Mouse (Mus musculus) right cerebral cortex, postnatal 4 days (tissue): ENCODE data around the gene Slc38a1.

Source experiments
- DNase-seq: peaks from one replicate; pipeline ENCODE4 v3.0.0-alpha.2; 2022

The Slc38a1 gene

GRCm38 (mm10) chr15:96642436-96643405 is at the start of gene Slc38a1:
Gene Slc38a1, minus strand, starts transcription at chr15:96642913.
- peak; percentile 71 for DNase-seq

GRCm38 (mm10) chr15:96692401-96692800 is 49.7 kb upstream of the Slc38a1 start:
- DNase-seq: no peak

- DNase-seq: no peak
Measured at GRCm38 (mm10) chr15:96691381-96691780, 48.7 kb upstream of the Slc38a1 start.

GRCm38 (mm10) chr15:96690829-96691228 is 48.1 kb upstream of the Slc38a1 start:
- DNase-seq: no peak

- no peak for DNase-seq
Measured at GRCm38 (mm10) chr15:96689919-96690318, 47.2 kb upstream of the Slc38a1 start.

- DNase-seq: no peak
Measured at GRCm38 (mm10) chr15:96688784-96689318, 46.1 kb upstream of the Slc38a1 start.

- DNase-seq: no peak
Measured at GRCm38 (mm10) chr15:96688036-96688435, 45.3 kb upstream of the Slc38a1 start.

GRCm38 (mm10) chr15:96687366-96687765 is 44.7 kb upstream of the Slc38a1 start:
- DNase-seq: no peak

- DNase-seq: no peak
Measured at GRCm38 (mm10) chr15:96686201-96687159, 43.8 kb upstream of the Slc38a1 start.

- no peak for DNase-seq
Measured at GRCm38 (mm10) chr15:96685273-96685672, 42.6 kb upstream of the Slc38a1 start.

GRCm38 (mm10) chr15:96684132-96684830 is 41.6 kb upstream of the Slc38a1 start:
- DNase-seq: peak; percentile 65

GRCm38 (mm10) chr15:96678871-96679773 is 36.4 kb upstream of the Slc38a1 start:
- no peak for DNase-seq

GRCm38 (mm10) chr15:96676518-96676917 is 33.8 kb upstream of the Slc38a1 start:
- DNase-seq: no peak

- DNase-seq: no peak
Measured at GRCm38 (mm10) chr15:96675744-96676143, 33.0 kb upstream of the Slc38a1 start.

- no peak for DNase-seq
Measured at GRCm38 (mm10) chr15:96675055-96675454, 32.3 kb upstream of the Slc38a1 start.

- no peak for DNase-seq
Measured at GRCm38 (mm10) chr15:96674089-96674488, 31.4 kb upstream of the Slc38a1 start.

GRCm38 (mm10) chr15:96669721-96670120 is 27.0 kb upstream of the Slc38a1 start:
- no peak for DNase-seq

GRCm38 (mm10) chr15:96666663-96667062 is 23.9 kb upstream of the Slc38a1 start:
- peak; percentile 64 for DNase-seq

- peak; percentile 58 for DNase-seq
Measured at GRCm38 (mm10) chr15:96665889-96666288, 23.2 kb upstream of the Slc38a1 start.

GRCm38 (mm10) chr15:96660590-96661141 is 18.0 kb upstream of the Slc38a1 start:
- no peak for DNase-seq

GRCm38 (mm10) chr15:96658275-96658602 is 15.5 kb upstream of the Slc38a1 start:
- DNase-seq: no peak
